Mouse (Mus musculus): Measurements from ENCODE around the gene Nr2c2ap.

DNA sequence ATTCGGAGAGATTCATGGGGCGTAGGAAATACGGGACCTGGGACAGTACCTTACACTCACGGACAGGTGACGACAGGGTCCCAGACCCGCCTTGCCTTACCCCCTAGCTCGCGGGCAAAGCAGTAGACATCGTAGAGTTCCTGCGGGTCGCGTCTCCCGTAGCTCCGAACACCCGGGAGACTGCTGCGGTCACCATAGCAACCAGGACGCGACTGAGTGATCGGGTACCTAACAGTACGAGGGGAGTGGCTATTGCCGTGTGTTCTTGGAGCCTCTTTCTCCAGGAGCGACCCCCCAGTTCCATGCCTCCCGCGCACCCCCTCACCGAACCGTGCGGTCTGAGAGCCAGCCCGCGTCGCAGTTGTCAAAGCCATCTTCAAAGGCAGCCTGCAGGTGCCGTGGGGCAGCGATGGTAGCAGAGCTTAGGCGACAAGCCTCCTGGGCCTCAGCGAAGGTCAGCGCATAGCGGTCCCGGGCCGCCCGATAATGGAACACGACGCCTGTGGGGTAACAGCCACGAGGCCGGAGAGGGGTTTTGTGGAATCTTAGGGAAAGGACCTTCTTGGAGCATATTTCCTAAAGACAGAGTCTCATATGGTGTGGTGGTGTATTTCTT, 18.6 kb upstream of the Nr2c2ap start:
- TF ChIP-seq CTCF (conservative IDR thresholded peaks at IDR 0.05; ENCODE audit: low read length) (no peak), NANOG (IDR thresholded peaks at IDR 0.05; ENCODE audit: borderline replicate concordance, low read length) (no peak), POU5F1 (IDR thresholded peaks at IDR 0.05; ENCODE audit: borderline replicate concordance, low read length) (no peak)
